Mouse (Mus musculus) urinary bladder, adult 2 months (tissue): ENCODE results near the gene Anxa4. TPM values are rescaled to one million over a fixed set of nuclear protein-coding genes. Genes with fewer than 3 reads are reported as not detected.

Source experiments
- DNase-seq: peaks from one replicate; pipeline ENCODE4 v3.0.0; 2022; ENCODE audit warnings: low spot score
- polyA plus RNA-seq: library from polyadenylated mRNA; depleted of rRNA; stranded (reverse); fragments of >200 nt; gene quantifications from 2 replicates; pipeline ENCODE4 v1.2.3, GENCODE M21; 2012

Gene Anxa4
- polyA plus RNA-seq, 1 experiment = 144 TPM

DNA sequence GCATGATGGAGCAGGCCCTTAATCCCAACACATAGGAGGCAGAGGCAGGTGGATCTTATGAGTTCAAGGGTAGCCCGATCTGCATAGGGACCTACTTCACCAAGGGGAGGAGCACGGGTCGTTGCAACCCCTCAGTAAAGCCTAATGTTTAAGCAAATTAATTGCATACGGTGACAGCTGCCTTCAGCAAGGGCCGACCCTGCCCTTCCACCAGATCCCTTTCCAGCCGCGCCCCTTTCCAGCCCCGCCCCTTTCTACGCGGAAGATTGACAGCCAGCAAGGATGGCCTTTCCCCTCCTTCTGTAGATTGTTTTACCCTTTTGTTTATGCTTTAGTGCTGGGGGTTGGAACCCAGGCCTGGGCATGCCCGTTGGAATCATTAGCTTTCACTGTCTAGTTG, 8.0 kb upstream of the Anxa4 start:
- DNase-seq = no peak

- DNase-seq = no peak
Observed at GRCm38 (mm10) chr6:86800467-86800866, 7.1 kb upstream of the Anxa4 start.

GRCm38 (mm10) chr6:86797455-86797854, 4.1 kb upstream of the Anxa4 start:
- DNase-seq = no peak

DNA sequence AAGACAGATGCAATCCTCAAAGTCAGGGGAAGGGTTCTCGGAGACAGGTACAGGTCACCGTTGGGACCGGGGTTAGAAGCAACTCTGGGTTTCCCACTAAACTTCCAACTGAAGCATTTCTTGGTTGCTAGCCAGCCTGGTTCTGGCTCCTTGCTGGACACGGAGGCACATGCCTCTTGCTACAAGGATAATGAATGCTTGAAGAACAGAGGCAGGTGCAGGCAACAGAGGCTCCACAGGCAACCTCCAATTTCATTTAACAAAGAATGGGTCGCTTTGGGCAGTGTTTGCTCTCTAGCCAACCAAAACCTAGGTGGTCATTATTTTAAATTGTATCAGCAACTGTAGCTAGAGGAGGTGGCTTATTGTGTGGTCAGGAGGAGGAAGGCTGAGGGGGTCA, 573 bp upstream of the Anxa4 start:
- no peak for DNase-seq

DNA sequence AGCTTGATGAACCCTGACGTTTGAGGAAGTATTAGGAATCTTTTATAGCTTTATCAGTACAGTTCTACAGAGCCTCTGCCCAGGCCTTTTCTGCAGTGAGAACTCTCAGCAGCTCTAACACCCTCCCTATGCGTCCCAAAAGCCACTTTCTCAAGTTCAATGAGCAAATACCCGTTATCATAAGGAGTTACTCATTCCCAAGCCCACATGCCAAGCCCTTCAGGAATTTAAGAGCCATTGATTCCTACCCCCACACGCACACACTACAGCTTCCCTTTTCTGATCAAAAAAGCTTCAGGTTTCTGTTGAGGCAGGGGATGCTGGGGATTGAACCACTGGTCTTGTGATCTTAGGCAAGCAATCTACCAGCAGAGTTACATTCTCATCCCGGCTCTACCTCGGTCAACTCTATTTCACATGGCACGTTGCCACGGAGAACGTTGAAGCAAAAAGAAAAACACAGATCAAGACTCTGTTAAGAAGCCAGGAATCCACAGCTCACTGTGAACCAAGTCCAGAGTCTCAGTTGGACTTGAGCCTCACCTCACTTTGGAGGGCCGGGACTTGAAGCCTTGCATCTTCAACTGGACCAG, 2.9 kb downstream of the Anxa4 start:
- DNase-seq = no peak

- DNase-seq = no peak
Observed at GRCm38 (mm10) chr6:86788242-86788641, 5.1 kb downstream of the Anxa4 start.

GRCm38 (mm10) chr6:86786545-86786944, 6.8 kb downstream of the Anxa4 start:
- DNase-seq = no peak

DNA sequence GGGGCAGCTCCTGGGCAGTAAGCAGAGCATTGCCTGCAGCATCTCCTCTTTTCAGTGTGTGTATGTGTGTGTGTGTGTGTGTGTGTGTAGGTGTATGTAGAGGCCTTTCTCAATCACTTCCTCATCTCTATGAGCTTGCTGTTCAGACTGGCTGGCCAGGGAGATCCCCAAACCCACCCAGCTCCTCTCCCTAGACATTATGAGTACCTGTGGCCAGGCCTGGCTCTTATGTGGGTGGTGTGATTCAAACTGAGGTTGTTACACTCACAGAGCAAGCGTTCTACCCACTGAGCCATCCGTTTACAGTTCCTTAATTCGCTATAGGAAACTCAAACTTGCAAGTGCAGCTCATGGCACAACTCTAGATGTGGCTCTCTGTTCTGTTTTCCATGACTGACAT, 8.6 kb downstream of the Anxa4 start:
- no peak for DNase-seq

- no peak for DNase-seq
Observed at GRCm38 (mm10) chr6:86782342-86782741, 11.0 kb downstream of the Anxa4 start.

- DNase-seq = no peak
Observed at GRCm38 (mm10) chr6:86781361-86781957, 11.9 kb downstream of the Anxa4 start.

DNA sequence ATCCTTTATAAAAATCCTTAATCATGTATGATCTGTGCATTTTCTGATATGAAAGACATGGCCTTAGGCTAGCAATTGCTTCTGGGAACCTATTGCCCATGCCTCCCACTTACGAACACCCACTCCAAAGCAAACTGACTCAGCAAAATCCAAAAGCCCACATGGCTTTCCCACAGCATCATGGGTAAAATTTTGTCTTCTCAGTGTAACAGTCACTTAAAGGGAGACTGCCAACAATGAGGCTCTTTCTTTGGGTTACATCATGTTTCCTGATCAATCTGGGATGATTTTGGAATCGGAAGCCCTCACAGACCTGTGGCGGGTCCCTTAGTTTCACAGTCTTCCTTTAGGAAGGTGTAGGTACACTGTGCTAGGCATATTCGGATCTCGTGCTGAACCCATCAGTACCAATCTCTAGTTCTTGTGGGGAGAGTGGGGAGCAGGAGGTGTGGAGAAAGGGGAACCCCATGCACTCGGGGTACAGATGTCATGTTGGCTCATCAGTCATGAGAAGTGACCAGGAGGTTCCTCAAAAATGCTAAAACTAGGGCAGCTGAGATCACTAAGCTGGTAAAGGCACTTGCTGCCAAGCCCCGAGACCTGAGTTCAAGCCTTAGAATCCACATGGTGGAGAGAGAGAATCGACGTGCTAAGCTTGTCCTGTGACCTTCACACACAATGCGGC, 14.3 kb downstream of the Anxa4 start:
- DNase-seq = no peak

- DNase-seq = no peak
Observed at GRCm38 (mm10) chr6:86777181-86777580, 16.2 kb downstream of the Anxa4 start.

- no peak for DNase-seq
Observed at GRCm38 (mm10) chr6:86776706-86777071, 16.7 kb downstream of the Anxa4 start.

GRCm38 (mm10) chr6:86776001-86776705, 17.2 kb downstream of the Anxa4 start:
- no peak for DNase-seq

GRCm38 (mm10) chr6:86774937-86775336, 18.4 kb downstream of the Anxa4 start:
- DNase-seq = no peak

GRCm38 (mm10) chr6:86773830-86774229, 19.6 kb downstream of the Anxa4 start:
- DNase-seq = no peak

DNA sequence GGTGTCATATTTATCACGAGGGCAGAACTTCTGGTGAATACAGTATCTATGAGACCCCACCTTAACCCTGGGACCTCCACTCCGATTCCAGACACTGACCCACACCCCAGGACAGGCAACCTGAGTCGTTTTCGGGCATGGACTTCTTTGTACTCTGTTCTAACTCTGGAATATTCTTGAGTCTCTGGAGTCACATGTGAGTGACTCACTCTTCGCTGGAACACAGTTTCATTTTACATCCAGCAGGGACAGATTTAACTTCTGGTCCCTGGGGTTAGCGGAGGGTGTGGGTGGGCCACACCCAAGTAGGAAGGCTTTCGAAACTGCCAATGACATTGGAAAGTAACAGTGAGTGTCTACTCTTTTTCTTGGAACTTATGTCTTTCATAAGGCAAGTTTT, 20.8 kb downstream of the Anxa4 start:
- DNase-seq = no peak

- DNase-seq = no peak
Observed at GRCm38 (mm10) chr6:86768938-86769337, 24.4 kb downstream of the Anxa4 start.

- DNase-seq = no peak
Observed at GRCm38 (mm10) chr6:86768186-86768776, 25.1 kb downstream of the Anxa4 start.

DNA sequence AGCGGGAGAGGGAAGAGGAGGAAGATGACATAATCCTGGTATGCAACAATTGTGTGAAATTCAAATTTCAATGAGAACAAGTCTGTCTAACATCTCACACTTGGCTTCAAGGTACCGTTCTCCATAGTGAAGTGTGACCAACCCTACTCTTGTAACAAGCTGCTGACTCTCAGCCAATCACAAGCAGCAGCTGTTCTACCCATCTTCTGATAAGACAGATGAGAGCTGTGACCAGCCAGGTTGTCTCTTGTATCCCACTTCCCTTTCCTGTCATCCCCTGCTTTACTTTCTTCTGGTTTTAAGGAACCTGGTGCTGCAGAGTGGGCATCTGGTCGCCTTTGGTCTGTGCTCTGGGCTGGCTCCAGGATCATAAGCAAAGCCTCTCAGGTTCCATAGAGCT, 25.9 kb downstream of the Anxa4 start:
- no peak for DNase-seq

- peak; percentile 34 for DNase-seq
Observed at GRCm38 (mm10) chr6:86765637-86766059, 27.7 kb downstream of the Anxa4 start.

DNA sequence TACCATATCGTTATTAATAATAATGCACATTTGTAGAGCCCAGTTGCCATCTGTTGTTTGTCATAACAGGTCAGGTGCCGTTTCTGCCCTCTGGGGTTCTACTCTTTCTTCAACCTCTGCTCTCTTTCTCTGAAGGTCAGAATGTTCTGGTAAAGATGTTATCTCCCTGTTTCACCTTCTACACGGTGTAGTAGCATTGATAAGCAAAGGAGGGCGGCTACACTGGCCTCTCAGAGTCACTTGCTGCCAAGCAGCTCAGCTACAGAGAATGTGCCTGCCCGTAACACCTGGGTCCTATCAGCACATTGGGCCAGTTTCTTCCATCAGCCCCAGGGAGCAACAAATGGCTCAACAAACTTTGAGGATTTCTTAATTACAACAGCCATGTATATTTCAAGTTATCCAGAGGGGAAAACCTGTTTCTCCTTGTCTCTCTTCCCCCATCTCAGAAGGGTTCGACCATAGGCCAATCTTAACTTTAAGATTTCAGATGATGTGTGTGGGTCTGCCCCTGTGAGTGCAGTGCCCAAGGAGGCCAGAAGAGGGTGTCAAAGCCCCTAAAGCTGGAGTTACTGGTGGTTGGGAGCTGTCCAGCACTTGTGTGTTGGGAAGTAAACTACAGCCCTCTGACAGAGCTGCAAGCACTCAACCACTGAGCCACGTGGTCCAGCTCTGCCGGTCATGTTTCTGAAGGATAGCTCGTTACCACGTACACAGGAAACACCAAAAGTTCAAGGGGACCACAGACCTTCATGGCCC, 39.1 kb downstream of the Anxa4 start:
- DNase-seq = no peak
